Mouse (Mus musculus) heart, embryonic 13.5 days (tissue): ENCODE data around the gene Rps6. TPM values are rescaled to one million over a fixed set of nuclear protein-coding genes. Genes with fewer than 3 reads are reported as not detected.
A peak's percentile ranks its signal among the peaks of the same experiment; 100 is the strongest.
"Not testable (repeated sequence)": the region's sequence is repeated elsewhere in the genome, so short reads cannot be mapped to it uniquely, and the experiment has no call there.

Experiments
- ATAC-seq: fragments of 200-750 bp; cut with Nextera tagmentation; 2 replicates; pipeline ENCODE4 v1.8.0; 2017; ENCODE audit warnings: moderate TSS enrichment; ENCODE audit not compliant: insufficient number of reproducible peaks, low FRiP score, low TSS enrichment; ENCODE audit errors: extremely low read depth
- H3K27ac ChIP-seq: fragments of 300-500 bp; sonication (generic); replicated peaks from 2 replicates; pipeline ENCODE4 v1.5.1; 2015; ENCODE audit warnings: moderate library complexity, mild to moderate bottlenecking, inconsistent platforms
- H3K27me3 ChIP-seq: fragments of 300-500 bp; sonication (generic); replicated peaks from 2 replicates; pipeline ENCODE4 v1.6.1; 2015; ENCODE audit warnings: mild to moderate bottlenecking, inconsistent platforms
- H3K36me3 ChIP-seq: fragments of 300-500 bp; sonication (generic); 2 replicates; pipeline ENCODE4 v1.6.1; 2015; ENCODE audit warnings: mild to moderate bottlenecking, inconsistent platforms
- H3K4me1 ChIP-seq: fragments of 300-500 bp; sonication (generic); 2 replicates; pipeline ENCODE4 v1.6.1; 2015; ENCODE audit warnings: inconsistent platforms
- H3K4me2 ChIP-seq: fragments of 300-500 bp; sonication (generic); 2 replicates; pipeline ENCODE4 v1.6.1; 2015; ENCODE audit warnings: inconsistent platforms, mild to moderate bottlenecking, moderate library complexity
- H3K4me3 ChIP-seq: fragments of 300-500 bp; sonication (generic); 2 replicates; pipeline ENCODE4 v1.5.1; 2015; ENCODE audit warnings: moderate library complexity, mild to moderate bottlenecking, inconsistent platforms
- H3K9ac ChIP-seq: fragments of 300-500 bp; sonication (generic); 2 replicates; pipeline ENCODE4 v1.6.1; 2015; ENCODE audit warnings: inconsistent platforms, mild to moderate bottlenecking, moderate library complexity
- H3K9me3 ChIP-seq: fragments of 300-500 bp; sonication (generic); 2 replicates; pipeline ENCODE4 v1.6.1; 2016; ENCODE audit warnings: inconsistent platforms
- WGBS: fragments of 180-500 bp; shearing (Covaris S2); methylation state at CpG from one replicate; pipeline ENCODE4 v1.1.7; 2015; ENCODE audit warnings: mixed read lengths; 5-methylcytosine and 5-hydroxymethylcytosine counted together
- polyA plus RNA-seq: library from polyadenylated mRNA; unstranded; fragments of >200 nt; fragmentation: Nextera tagmentation; extraction: Ambion mirVana; gene quantifications from 2 replicates; pipeline ENCODE4 v1.2.1, GENCODE M21; 2015

Gene Rps6
- polyA plus RNA-seq, 1 experiment from 2014 or later = 468 TPM

DNA sequence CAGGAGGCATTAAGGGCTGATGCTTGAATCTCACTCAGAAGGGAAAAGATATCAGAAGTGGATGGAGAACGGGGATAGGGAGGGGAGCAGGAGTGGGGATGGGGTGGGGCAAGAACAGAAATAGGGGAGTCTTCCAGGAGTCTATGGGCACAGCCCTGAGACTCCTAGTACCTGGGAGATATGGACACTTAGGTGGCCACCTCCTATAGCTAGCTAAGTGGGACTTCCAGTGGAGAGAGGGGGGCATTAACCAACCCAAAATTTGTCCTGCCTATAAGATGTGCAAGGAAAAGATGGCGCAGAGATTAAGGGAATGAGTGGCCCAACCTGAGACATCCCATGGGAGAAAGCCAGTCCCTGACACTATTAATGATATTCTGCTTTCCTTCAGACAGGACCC, 5.9 kb downstream of the Rps6 start:
- H3K4me2 ChIP-seq = no peak overlapping the region
- H3K27ac ChIP-seq = peak overlapping the region; percentile 34; the same call in 1 of the 2 replicates
- H3K36me3 ChIP-seq = peaks cover 68% of the 10 kb centered on the region
- no peaks in the 10 kb centered on the region for H3K9me3 ChIP-seq
- H3K4me1 ChIP-seq = peaks cover 10% of the 10 kb centered on the region
- 54% methylated on average over 2 of the region's 2 CpGs for WGBS
- H3K27me3 ChIP-seq = no peaks in the 10 kb centered on the region
- H3K4me3 ChIP-seq = no peak overlapping the region
- H3K9ac ChIP-seq = no peak overlapping the region
- no peak for ATAC-seq

DNA sequence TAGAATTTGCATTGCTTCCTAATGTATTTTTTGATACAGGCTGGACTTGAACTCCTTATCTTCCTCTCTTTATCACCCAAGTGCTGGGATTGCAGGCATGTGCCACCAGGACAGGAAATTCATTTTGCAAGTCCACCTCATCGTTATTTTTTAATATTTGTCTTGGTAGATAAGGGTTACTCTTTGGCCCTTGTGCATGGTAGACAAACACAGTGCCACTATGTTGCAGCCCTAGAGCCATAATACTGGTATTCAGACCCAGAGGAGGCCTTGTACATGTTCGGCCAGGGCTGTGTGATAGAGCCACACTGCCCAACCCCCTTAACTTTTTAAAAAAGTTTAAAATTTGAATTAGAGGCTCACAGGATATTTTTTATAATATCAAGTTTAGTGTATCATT, 10.0 kb downstream of the Rps6 start:
- WGBS = 59% methylated on average over 2 of the region's 2 CpGs

DNA sequence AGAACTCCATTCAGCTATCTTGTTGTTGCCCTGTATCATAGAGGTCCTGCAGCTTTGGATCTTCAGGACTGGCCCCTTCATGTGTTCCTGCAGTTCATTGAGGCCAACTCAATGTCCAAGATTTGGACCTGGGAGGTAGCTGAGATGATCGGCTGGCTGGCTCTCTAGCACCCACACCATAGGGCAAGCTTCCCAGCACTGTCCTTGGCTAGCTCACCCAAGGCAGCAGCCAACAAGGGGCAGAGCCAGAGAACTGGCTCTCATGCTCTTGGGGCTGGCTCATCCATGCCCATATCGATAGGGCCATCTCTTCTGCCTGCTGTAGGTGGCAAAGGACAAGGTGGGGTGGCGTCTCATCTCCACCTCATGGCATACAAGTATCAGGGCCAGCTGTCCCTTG, 11.8 kb downstream of the Rps6 start:
- Histone ChIP-seq H3K9ac (no peak overlapping the region), H3K4me2 (no peak overlapping the region), H3K36me3 (peaks cover 79% of the 10 kb centered on the region), H3K27me3 (no peaks in the 10 kb centered on the region), H3K4me3 (no peak overlapping the region), H3K27ac (no peak overlapping the region), H3K9me3 (no peaks in the 10 kb centered on the region), H3K4me1 (no peaks in the 10 kb centered on the region)
- WGBS = 92% methylated on average over 3 of the region's 3 CpGs
- ATAC-seq = no peak

More for the DNA sequence above, 10.0 kb downstream of the Rps6 start:
- H3K36me3 ChIP-seq = peaks cover 73% of the 10 kb centered on the region
- H3K27me3 ChIP-seq = no peaks in the 10 kb centered on the region
- no peak overlapping the region for H3K27ac ChIP-seq
- no peak overlapping the region for H3K4me3 ChIP-seq
- no peak overlapping the region for H3K4me2 ChIP-seq
- H3K9me3 ChIP-seq = no peaks in the 10 kb centered on the region
- no peak for ATAC-seq
- H3K9ac ChIP-seq = no peak overlapping the region
- H3K4me1 ChIP-seq = no peaks in the 10 kb centered on the region

DNA sequence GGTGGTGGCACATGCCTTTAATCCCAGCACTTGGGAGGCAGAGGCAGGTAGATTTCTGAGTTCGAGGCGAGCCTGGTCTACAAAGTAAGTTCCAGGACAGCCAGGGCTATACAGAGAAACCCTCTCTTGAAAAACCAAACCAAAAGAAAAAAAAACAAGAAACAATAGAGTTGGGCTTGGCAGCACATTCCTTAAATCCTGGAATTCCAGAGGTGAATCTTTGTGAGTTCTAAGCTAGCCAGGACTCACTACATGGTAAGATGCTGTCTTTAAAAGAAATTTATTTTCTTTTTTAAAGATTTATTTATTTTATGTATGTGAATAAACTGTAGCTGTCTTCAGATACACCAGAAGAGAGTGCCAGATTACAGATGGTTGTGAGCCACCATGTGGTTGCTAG, 16.1 kb downstream of the Rps6 start:
- not testable (repeated sequence) for H3K27me3 ChIP-seq, H3K9ac ChIP-seq, H3K9me3 ChIP-seq, H3K4me3 ChIP-seq, ATAC-seq, H3K4me2 ChIP-seq, H3K27ac ChIP-seq, H3K4me1 ChIP-seq
- H3K36me3 ChIP-seq = peaks cover 87% of the 10 kb centered on the region
- 80% methylated on average over 2 of the region's 2 CpGs for WGBS

DNA sequence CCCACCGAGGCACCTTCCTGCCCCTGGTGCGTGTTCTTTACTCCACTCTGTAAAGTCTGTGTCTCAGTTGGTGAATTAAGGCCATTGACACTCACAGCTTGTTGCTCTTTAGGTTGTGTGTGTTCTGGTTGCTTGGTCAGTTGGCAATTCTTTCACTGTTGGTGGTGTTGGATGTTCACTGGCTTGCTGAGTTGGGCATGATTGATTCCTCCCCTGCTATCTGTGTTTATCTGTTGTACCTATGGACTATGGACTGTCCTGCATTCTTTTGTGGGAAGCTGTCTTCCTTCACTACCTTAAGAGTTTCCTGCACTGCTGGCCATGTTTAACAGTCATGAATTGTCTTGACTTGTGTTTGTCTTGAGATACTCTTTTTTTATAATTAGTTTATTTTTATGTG, 25.3 kb downstream of the Rps6 start:
- Histone ChIP-seq H3K9me3 (no peaks in the 10 kb centered on the region), H3K4me3 (no peak overlapping the region), H3K4me1 (no peaks in the 10 kb centered on the region), H3K4me2 (no peak overlapping the region), H3K36me3 (peaks cover 76% of the 10 kb centered on the region), H3K9ac (no peak overlapping the region), H3K27me3 (no peaks in the 10 kb centered on the region), H3K27ac (no peak overlapping the region)
- no peak for ATAC-seq
- 96% methylated on average over 2 of the region's 2 CpGs for WGBS

DNA sequence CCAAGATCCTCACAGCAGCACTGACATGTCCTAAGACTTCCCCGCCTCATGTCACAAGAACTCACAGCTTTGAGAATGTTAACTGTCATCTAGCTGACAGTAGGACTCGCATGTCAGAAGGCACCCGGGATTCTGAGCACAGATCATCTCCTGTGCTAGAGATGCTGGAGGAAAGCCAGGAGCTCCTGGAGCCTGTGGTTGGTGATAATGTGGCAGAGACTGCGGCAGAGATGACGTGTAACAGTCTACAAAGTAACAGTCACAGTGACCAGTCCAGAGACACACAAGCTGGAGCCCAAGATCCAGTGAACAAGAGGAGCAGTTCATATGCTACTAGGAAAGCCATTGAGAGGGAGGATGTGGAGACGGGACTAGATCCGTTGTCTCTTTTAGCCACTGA, 32.1 kb downstream of the Rps6 start:
- Histone ChIP-seq H3K9me3 (no peaks in the 10 kb centered on the region), H3K4me1 (peaks cover 6% of the 10 kb centered on the region; the same call in 1 of the 2 replicates), H3K27me3 (no peaks in the 10 kb centered on the region), H3K36me3 (peaks cover 87% of the 10 kb centered on the region), H3K27ac (peak overlapping the region; percentile 21; the same call in 1 of the 2 replicates), H3K4me2 (no peak overlapping the region), H3K9ac (peak overlapping the region; percentile 40; the same call in 1 of the 2 replicates), H3K4me3 (no peak overlapping the region)
- no peak for ATAC-seq
- WGBS = 59% methylated on average over 7 of the region's 7 CpGs

DNA sequence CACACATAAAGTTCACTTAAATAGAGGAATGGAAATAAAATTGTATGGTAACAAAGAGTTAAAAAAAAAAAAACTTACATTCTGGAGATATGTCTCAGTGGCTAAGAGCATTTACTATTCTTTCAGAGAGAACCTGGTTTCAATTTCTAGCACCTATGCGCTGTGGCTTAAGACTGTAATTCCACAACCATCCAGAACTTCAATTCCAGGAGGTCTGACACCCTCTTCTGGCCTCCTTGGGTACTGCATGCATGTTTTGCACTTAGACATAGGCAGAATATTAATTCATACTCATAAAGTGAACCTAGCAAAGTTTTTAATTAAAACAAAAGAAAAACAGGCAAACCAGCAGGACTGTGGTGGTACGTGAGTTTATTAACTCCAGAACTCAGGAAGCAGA, 34.0 kb downstream of the Rps6 start:
- Histone ChIP-seq H3K36me3 (peaks cover 82% of the 10 kb centered on the region), H3K9me3 (no peaks in the 10 kb centered on the region), H3K27me3 (no peaks in the 10 kb centered on the region), H3K27ac (no peak overlapping the region), H3K9ac (no peak overlapping the region), H3K4me1 (peaks cover 6% of the 10 kb centered on the region; the same call in 1 of the 2 replicates), H3K4me3 (no peak overlapping the region), H3K4me2 (no peak overlapping the region)
- WGBS = 71% methylated on average over 2 of the region's 2 CpGs
- no peak for ATAC-seq

DNA sequence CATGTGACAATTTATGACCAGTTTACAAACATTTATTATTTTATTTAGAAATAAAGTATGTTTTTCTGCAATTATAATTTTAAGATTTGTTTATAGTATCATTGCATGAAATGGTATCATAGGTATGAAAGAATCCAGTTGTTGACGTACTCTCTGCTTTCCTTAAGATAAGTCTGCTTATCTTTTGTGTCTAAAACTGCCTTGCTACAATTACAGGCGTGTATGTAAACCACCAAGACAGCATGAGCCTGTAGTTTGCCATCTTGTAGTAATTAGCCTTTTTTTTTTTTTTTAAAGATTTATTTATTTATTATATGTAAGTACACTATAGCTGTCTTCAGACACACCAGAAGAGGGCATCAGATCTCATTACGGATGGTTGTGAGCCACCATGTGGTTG, 42.4 kb downstream of the Rps6 start:
- Histone ChIP-seq H3K27me3 (no peaks in the 10 kb centered on the region), H3K4me3 (no peak overlapping the region), H3K36me3 (peaks cover 40% of the 10 kb centered on the region), H3K4me1 (no peaks in the 10 kb centered on the region), H3K9me3 (no peaks in the 10 kb centered on the region), H3K27ac (no peak overlapping the region), H3K9ac (no peak overlapping the region), H3K4me2 (no peak overlapping the region)
- 79% methylated on average over 3 of the region's 3 CpGs for WGBS
- no peak for ATAC-seq

DNA sequence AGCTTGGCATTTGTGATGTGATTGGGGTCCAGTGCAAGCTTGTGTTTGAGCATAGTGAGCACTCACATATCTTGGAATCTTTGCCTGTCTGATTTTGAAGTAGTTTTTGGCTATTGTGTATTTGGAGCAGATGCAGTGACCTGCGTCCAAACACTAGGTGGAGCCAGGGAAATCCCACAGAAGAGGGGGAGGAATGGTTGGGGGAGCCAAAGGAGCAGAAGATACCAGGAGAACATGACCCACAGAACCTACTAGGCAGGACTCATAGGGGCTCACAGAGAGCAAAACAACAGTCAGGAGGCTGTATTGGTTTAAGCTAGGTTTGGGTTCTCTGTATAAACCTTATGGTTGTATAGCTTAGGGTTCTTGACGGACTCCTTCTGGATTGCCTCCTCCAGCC, 46.6 kb downstream of the Rps6 start:
- no peak for ATAC-seq
- Histone ChIP-seq H3K27ac (no peak overlapping the region), H3K4me1 (no peaks in the 10 kb centered on the region), H3K9me3 (no peaks in the 10 kb centered on the region), H3K27me3 (no peaks in the 10 kb centered on the region), H3K9ac (no peak overlapping the region), H3K36me3 (peaks cover 53% of the 10 kb centered on the region), H3K4me2 (no peak overlapping the region), H3K4me3 (no peak overlapping the region)
- 52% methylated on average over 2 of the region's 2 CpGs for WGBS

Other genes with a start within 250 kb of the Rps6 start
- gene Haus6, start 245.4 kb downstream of the Rps6 start, polyA plus RNA-seq = 9.1 and 10.3 TPM in 2 replicates
- gene Plin2, start 187.4 kb downstream of the Rps6 start, polyA plus RNA-seq = 66.8 and 68.5 TPM in 2 replicates
- gene Dennd4c, start 108.9 kb downstream of the Rps6 start, polyA plus RNA-seq = 3.3 and 4.1 TPM in 2 replicates
- 28.3 and 31.4 TPM in 2 replicates for gene Acer2, start 17.0 kb upstream of the Rps6 start, polyA plus RNA-seq